Mouse (Mus musculus): ENCODE measurements around the gene Gm44973. TPM values are rescaled to one million over a fixed set of nuclear protein-coding genes. Genes with fewer than 3 reads are reported as not detected.

Gene Gm44973
- polyA plus RNA-seq, 1 experiment from 2014 or later = 2.0 TPM

DNA sequence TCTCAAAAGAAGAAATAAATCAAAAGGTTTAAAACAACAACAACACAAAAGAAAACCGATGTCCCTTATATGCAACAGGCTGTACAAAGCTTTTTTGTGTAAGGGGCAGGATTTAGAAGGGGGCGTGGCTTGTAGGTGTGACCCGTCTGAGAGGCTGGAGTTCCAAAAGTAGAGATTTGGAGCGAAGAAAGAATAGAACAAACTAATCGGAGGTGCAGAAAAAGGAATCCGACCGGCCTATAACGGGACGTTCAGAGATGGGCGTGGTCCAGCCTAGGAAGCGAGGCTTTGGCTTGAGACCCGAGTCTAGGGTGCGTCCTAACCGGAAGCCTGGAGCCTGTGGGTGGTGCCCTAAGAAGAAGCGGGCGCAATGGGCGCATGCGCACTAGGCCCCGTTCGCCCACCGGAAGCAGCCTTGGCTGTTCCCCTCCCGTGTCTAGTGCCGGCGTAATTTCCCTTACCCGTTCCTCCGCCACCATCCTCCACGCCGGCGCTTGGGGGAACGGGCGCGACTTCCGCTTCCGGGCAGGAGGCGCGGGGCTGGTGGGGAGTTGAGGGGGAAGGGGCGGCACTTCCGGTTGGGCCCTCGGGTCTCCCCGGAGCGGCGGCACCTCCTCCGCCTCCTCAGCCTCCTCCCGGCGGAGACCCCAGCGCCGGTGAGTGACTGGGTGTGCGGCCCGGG, 4.8 kb downstream of the Gm44973 start, which contains the start of the genes Zfp865 and Ccdc106:
TSS of gene Zfp865 (plus strand) at position 377 of the 682 bp plus-strand sequence.
TSS of gene Ccdc106 (plus strand) at position 554 of the 682 bp plus-strand sequence.
- peak; percentile 100 for DNase-seq (ENCODE audit: low spot score)
- Histone ChIP-seq H3K36me3 (peaks cover 54% of the 10 kb centered on the region), H3K9me3 (replicated peaks) (no peaks in the 10 kb centered on the region), H3K4me3 (peak within 1 kb of the TSS; percentile 84), H3K27ac (peak within 1 kb of the TSS; percentile 97), H3K4me1 (peaks cover 24% of the 10 kb centered on the region), H3K27me3 (ENCODE audit: low read depth, poor library complexity, severe bottlenecking) (no peaks in the 10 kb centered on the region)
- under 1% methylated on average over 49 of the region's 49 CpGs for WGBS

DNA sequence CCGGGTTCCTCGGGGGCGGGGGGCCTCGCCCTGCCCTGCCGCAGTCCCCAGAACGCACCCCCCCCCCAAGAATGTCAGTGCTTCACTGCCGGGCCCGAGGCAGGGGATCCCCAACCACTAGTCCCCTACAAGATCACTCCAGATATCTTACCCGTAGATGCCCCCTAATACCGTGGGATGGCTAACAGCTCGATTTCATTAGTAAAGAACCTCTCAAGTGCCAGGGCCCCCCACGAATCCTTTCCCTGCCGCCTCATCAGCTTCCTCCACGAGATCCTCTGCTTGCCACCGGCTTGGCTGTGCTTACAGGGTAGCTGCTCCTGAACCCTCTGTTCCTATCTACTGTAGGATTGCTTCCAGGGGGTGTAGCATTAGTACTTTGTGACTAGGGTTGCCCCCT, 5.4 kb downstream of the Gm44973 start:
- DNase-seq (ENCODE audit: low spot score) = no peak
- under 1% methylated on average over 14 of the region's 15 CpGs for WGBS
- Histone ChIP-seq H3K4me3 (peak overlapping the region; percentile 84), H3K27me3 (ENCODE audit: low read depth, poor library complexity, severe bottlenecking) (no peaks in the 10 kb centered on the region), H3K4me1 (peaks cover 21% of the 10 kb centered on the region), H3K27ac (peak overlapping the region; percentile 97), H3K9me3 (replicated peaks) (no peaks in the 10 kb centered on the region), H3K36me3 (peaks cover 60% of the 10 kb centered on the region)

DNA sequence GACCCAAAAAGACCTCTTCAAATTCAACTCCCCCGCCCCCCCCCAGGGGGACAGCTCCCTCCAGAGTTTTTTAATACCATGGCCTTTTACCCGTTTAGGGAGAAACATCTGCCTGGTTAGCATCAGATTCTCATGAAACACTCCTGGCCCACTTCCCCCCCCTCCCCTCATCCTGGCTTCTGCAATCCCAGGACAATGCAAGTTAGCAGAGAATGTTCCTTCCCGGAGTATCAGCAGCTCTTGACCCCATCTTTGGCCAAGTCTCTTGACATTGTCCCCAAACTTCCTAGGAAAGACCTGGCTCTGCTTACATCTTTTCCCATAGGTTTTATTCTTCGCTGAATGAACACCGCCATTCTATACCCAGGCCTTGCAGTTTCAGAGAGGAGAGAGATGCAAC, 5.9 kb downstream of the Gm44973 start:
- WGBS = 60% methylated on average over 5 of the region's 5 CpGs
- H3K9me3 ChIP-seq (replicated peaks) = no peaks in the 10 kb centered on the region
- peaks cover 65% of the 10 kb centered on the region for H3K36me3 ChIP-seq
- DNase-seq (ENCODE audit: low spot score) = no peak
- H3K4me1 ChIP-seq = peaks cover 16% of the 10 kb centered on the region
- no peaks in the 10 kb centered on the region for H3K27me3 ChIP-seq (ENCODE audit: low read depth, poor library complexity, severe bottlenecking)
- peak overlapping the region; percentile 84 for H3K4me3 ChIP-seq
- H3K27ac ChIP-seq = peak overlapping the region; percentile 97

DNA sequence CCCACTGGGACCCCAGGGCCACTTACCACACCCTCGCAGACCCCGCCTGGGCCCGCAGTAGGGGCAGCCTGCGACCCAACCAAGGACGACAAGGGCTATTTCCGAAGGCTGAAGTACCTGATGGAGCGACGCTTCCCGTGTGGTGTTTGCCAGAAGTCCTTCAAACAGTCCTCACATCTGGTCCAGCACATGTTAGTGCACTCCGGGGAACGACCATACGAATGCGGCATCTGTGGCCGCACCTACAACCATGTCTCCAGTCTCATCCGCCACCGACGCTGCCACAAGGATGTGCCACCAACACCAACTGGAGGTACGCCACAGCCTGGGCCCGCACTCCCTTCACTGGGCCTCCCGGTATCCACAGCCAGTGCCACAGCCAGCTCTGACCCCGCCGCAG, 14.2 kb downstream of the Gm44973 start:
- Histone ChIP-seq H3K27me3 (ENCODE audit: low read depth, poor library complexity, severe bottlenecking) (peaks cover 14% of the 10 kb centered on the region; the same call in 1 of the 2 replicates), H3K9me3 (replicated peaks) (peaks cover 37% of the 10 kb centered on the region), H3K36me3 (peaks cover 99% of the 10 kb centered on the region), H3K4me3 (peak overlapping the region; percentile 5; the same call in 1 of the 2 replicates), H3K4me1 (no peaks in the 10 kb centered on the region), H3K27ac (no peak overlapping the region)
- 95% methylated on average over 22 of the region's 22 CpGs for WGBS
- no peak for DNase-seq (ENCODE audit: low spot score)

DNA sequence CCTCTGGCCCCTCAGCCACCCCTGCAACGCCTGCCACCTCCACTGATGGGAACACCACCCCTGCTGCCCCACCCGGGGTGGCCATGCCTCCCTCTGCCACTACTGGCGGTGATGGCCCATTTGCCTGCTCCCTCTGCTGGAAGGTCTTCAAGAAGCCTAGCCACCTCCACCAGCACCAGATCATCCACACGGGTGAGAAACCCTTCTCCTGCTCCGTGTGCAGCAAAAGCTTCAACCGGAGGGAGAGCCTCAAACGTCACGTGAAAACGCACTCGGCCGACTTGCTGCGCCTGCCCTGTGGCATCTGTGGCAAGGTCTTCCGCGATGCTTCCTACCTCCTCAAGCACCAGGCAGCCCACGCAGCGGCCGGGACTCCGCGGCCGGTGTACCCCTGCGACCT, 14.7 kb downstream of the Gm44973 start:
- Histone ChIP-seq H3K4me1 (no peaks in the 10 kb centered on the region), H3K4me3 (peak overlapping the region; percentile 9; the same call in 1 of the 2 replicates), H3K27ac (no peak overlapping the region), H3K36me3 (peaks cover 99% of the 10 kb centered on the region), H3K27me3 (ENCODE audit: low read depth, poor library complexity, severe bottlenecking) (peaks cover 14% of the 10 kb centered on the region; the same call in 1 of the 2 replicates), H3K9me3 (replicated peaks) (peaks cover 37% of the 10 kb centered on the region)
- DNase-seq (ENCODE audit: low spot score) = no peak
- WGBS = 87% methylated on average over 21 of the region's 21 CpGs

DNA sequence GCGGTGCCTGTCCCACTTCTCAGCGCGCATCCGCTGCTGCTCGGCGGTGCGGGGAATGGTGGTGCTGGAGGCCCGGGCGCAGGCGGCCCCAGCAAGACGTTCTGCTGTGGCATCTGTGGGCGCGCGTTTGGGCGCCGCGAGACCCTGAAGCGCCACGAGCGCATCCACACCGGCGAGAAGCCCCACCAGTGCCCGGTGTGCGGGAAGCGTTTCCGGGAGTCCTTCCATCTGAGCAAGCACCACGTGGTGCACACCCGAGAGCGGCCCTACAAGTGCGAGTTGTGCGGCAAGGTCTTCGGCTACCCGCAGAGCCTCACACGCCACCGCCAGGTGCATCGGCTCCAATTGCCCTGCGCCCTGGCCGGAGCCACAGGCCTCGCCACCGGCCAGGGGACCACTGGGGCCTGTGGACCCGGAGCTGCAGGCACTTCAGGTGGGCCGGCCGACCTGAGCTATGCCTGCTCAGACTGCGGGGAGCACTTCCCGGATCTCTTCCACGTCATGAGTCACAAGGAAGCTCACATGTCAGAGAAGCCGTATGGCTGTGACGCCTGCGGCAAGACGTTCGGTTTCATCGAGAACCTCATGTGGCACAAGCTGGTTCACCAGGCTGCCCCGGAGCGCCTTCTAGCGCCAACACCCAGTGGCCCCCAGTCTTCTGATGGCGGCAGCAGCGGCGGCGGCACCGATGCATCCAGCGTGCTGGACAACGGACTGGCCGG, 15.4 kb downstream of the Gm44973 start:
- Histone ChIP-seq H3K4me1 (no peaks in the 10 kb centered on the region), H3K36me3 (peaks cover 99% of the 10 kb centered on the region), H3K27me3 (ENCODE audit: low read depth, poor library complexity, severe bottlenecking) (peaks cover 14% of the 10 kb centered on the region; the same call in 1 of the 2 replicates), H3K27ac (no peak overlapping the region), H3K9me3 (replicated peaks) (peaks cover 38% of the 10 kb centered on the region), H3K4me3 (peak overlapping the region; percentile 9)
- 82% methylated on average over 63 of the region's 63 CpGs for WGBS
- no peak for DNase-seq (ENCODE audit: low spot score)

DNA sequence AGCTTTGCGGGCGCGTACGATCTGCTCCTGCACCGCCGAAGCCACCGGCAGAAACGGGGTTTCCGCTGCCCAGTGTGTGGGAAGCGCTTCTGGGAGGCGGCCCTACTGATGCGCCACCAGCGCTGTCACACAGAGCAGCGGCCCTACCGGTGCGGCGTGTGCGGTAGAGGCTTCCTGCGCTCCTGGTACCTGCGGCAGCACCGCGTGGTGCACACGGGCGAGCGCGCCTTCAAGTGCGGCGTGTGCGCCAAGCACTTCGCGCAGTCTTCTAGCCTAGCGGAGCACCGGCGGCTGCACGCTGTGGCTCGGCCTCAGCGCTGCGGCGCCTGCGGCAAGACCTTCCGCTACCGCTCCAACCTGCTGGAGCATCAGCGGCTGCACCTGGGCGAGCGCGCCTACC, 16.2 kb downstream of the Gm44973 start:
- DNase-seq (ENCODE audit: low spot score) = no peak
- 72% methylated on average over 46 of the region's 46 CpGs for WGBS
- Histone ChIP-seq H3K27me3 (ENCODE audit: low read depth, poor library complexity, severe bottlenecking) (peaks cover 14% of the 10 kb centered on the region; the same call in 1 of the 2 replicates), H3K4me1 (no peaks in the 10 kb centered on the region), H3K9me3 (replicated peaks) (peaks cover 41% of the 10 kb centered on the region), H3K27ac (no peak overlapping the region), H3K36me3 (peaks cover 99% of the 10 kb centered on the region), H3K4me3 (peak overlapping the region; percentile 9; the same call in 1 of the 2 replicates)

DNA sequence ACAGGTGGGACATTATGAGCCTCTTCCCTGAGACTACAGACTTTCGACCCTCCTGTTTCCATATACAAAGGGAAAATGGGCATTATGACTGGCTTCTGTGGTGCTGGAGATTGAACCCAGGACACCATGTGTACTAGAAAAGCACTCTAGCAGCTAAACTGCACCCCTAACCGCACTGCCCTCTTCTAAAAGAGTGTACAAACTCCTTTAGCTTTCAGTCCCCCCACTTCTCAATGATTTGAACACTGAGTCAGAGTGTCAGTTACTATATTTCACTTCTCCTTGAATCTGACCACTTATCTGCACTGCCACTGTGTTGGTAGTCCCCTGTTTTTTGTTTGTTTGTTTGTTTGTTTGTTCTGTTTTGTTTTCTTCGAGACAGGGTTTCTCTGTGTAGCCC, 18.5 kb downstream of the Gm44973 start, which contains the start of gene 4632433K11Rik:
TSS of gene 4632433K11Rik (plus strand) at position 301 of the 400 bp plus-strand sequence.
- WGBS = 87% methylated on average over 3 of the region's 3 CpGs
- Histone ChIP-seq H3K36me3 (peaks cover 80% of the 10 kb centered on the region), H3K9me3 (replicated peaks) (peaks cover 41% of the 10 kb centered on the region), H3K27me3 (ENCODE audit: low read depth, poor library complexity, severe bottlenecking) (peaks cover 14% of the 10 kb centered on the region; the same call in 1 of the 2 replicates), H3K27ac (no peak within 1 kb of the TSS), H3K4me1 (peaks cover 4% of the 10 kb centered on the region; the same call in 1 of the 2 replicates), H3K4me3 (no peak within 1 kb of the TSS)
- DNase-seq (ENCODE audit: low spot score) = no peak

DNA sequence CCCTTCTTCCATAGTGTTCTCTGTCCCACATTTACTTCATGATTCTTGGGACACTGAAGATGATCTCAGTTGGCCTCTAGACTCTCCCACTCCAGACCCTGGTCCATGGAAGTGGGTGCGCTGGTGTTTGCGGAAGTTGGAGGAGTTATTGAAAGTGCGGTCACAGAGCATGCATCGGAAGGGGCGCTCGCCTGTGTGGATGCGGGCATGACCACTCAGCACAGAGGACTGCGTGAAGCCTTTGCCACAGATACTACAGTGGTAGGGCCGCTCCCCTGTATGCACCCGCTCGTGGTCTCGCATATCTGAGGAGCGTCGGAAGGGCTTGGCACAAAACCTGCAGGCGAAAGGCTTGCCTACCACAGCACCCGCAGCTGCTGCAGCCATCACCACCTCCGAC, 20.3 kb downstream of the Gm44973 start:
- H3K27ac ChIP-seq = no peak overlapping the region
- peaks cover 25% of the 10 kb centered on the region for H3K9me3 ChIP-seq (replicated peaks)
- whole genome bisulfite sequencing = 96% methylated on average over 17 of the region's 17 CpGs
- H3K36me3 ChIP-seq = peaks cover 62% of the 10 kb centered on the region
- peaks cover 2% of the 10 kb centered on the region; the same call in 1 of the 2 replicates for H3K27me3 ChIP-seq (ENCODE audit: low read depth, poor library complexity, severe bottlenecking)
- H3K4me1 ChIP-seq = peaks cover 4% of the 10 kb centered on the region; the same call in 1 of the 2 replicates
- H3K4me3 ChIP-seq = no peak overlapping the region
- no peak for DNase-seq (ENCODE audit: low spot score)

DNA sequence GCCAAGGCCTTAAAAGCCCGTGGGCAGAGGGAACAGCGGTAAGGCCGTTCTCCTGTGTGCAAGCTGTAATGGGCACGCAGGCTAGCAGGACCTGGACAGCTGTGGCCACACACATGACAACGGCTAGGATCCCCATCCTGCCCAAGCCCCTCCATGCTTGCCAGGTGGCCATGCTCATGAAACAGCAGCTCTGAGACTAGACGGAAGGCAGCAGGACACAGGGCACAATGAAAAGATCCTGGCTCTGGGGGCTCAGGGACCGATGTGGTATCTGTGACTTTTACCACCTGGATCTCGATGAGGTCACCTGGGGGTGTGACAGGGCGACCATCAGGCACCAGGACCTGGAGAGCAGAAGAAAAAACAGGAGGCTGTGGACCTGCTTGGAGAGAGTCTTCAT, 20.8 kb downstream of the Gm44973 start:
- 95% methylated on average over 9 of the region's 9 CpGs for WGBS
- Histone ChIP-seq H3K27ac (no peak overlapping the region), H3K9me3 (replicated peaks) (peaks cover 20% of the 10 kb centered on the region), H3K4me3 (no peak overlapping the region), H3K4me1 (peaks cover 4% of the 10 kb centered on the region; the same call in 1 of the 2 replicates), H3K27me3 (ENCODE audit: low read depth, poor library complexity, severe bottlenecking) (no peaks in the 10 kb centered on the region), H3K36me3 (peaks cover 58% of the 10 kb centered on the region)
- no peak for DNase-seq (ENCODE audit: low spot score)

DNA sequence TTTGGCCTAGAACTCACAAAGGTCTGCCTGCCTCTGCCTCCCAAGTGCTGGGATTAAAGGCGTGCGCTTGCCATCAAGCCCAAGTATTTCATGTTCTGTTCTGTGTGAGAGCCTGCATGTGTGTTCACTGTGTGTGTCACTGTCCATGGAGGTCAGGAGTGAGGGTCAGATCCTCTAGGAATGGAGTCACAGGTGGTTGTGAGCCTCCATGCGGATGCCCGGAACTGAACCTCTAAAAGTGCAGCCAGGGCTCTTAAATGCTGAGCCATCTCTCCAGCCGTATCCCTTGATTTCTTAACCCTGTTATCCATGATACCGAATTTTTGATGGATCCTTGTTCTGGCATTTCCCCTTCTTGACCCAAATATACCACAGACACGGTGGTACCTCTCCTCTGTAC, 21.7 kb downstream of the Gm44973 start:
- peaks cover 52% of the 10 kb centered on the region for H3K36me3 ChIP-seq
- H3K27me3 ChIP-seq (ENCODE audit: low read depth, poor library complexity, severe bottlenecking) = no peaks in the 10 kb centered on the region
- no peak for DNase-seq (ENCODE audit: low spot score)
- 94% methylated on average over 7 of the region's 7 CpGs for WGBS
- H3K27ac ChIP-seq = no peak overlapping the region
- peaks cover 4% of the 10 kb centered on the region; the same call in 1 of the 2 replicates for H3K4me1 ChIP-seq
- H3K4me3 ChIP-seq = 0 out of 2 replicates have a peak overlapping the region, but pooled peaks have one; percentile 15
- peaks cover 11% of the 10 kb centered on the region for H3K9me3 ChIP-seq (replicated peaks)

DNA sequence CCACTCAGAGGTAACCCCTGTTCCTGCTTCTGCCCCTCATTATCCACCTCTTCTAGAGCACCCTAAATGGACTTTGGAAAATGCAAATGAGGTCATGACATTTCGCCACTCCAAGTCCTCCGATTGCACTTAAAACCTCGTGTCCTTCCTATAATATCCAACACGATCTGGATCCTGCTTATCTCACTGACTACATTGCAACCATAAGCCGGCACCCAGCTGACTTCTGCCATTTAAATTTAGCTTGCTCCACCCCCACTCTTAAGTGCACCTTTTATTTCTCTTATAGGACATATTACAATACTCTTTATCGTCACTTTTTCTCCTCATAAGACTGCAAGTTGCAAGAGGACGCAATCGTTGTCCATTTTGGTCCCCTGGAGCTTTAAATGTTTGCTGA, 22.2 kb downstream of the Gm44973 start:
- 90% methylated on average over 8 of the region's 8 CpGs for WGBS
- H3K27me3 ChIP-seq (ENCODE audit: low read depth, poor library complexity, severe bottlenecking) = no peaks in the 10 kb centered on the region
- peaks cover 48% of the 10 kb centered on the region for H3K36me3 ChIP-seq
- H3K4me3 ChIP-seq = peak overlapping the region; percentile 81
- no peak overlapping the region; the same call in 1 of the 2 replicates for H3K27ac ChIP-seq
- no peak for DNase-seq (ENCODE audit: low spot score)
- peaks cover 4% of the 10 kb centered on the region; the same call in 1 of the 2 replicates for H3K4me1 ChIP-seq
- H3K9me3 ChIP-seq (replicated peaks) = 0 out of 2 replicates have a peak, but pooled peaks cover 7% of the 10 kb centered on the region
